Mouse (Mus musculus): ENCODE data around the gene Spns2.

The Spns2 gene

DNA sequence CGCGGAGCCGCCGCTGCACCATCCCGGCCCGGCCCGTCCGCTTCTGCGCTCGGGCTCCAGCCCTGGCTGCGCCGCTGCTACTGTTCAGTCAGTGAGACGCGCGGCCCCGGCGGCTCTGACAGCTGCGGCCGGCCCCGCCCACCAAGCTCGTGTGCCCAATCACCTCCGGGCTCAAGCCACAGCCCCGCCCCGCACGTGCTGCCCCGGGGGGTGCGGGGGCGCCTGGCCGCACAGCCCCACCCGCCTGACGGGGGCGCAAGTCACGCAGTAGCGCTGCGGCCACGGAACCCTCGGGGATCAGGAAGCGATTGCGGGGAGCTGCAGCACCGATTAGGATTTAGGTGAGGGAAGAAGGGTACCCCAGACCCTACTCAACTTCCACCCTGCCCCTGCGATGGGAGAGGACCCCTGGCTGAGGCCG is at the start of gene Spns2:
Gene Spns2 (minus strand): TSS at position 24 of the 421 bp plus-strand sequence.
- DNase-seq, result peak; percentile 72 to 82

DNA sequence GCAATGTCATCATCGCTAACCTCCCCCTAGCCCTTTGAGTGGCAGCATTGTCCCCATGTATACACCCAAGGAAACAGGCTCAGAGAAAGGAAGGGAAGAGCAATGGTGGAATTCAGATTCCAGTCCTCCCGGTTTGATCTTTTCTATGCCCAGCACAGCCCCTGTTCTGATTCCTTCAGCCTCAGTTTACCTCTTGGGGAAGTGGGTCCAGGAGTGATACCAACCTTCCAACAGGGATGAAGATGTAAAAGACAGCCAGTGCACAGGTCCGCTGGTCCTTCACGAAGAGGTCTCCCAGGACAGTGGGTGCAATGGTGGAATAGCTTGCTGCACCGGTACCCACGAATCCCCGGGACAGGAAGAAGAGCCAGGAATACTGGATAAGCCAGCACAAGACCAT is 49.1 kb upstream of the Spns2 start:
- DNase-seq, result no peak

DNA sequence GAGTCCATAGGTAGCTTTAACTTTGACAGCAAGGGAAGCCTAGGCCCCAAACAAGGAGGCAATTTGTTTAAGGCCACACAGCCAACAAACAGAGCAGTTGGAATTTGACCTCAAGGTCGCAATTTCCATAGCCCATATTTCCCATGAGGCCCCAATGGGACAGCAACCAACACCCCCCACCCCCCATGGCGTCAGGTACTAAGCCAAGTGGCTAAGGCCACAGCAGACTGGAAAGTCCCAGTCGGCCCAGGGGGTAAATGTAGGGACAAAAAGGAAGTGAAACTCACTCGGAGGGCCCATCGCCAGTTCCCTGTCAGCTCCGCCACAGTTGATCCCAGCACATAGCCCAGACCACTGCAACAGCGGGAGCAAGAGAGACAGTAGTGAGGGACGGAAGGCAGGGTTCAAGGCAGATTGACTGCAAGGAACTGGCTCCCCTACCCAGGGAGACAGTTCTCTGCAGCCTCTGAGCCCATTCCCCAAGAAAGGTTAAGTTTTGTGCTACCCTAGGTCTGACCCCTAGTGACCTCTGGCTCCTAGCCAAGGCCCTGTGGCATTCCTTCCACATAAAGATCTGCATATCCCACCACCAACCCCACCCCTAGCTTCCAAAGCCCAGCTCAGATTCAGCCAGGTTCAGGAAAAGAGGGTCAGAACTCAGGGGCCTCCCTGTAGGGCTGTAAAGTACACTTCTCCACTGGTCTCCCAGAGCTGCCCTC is 48.5 kb upstream of the Spns2 start:
- DNase-seq, result no peak

GRCm38 (mm10) chr11:72537503-72537902 is 47.8 kb upstream of the Spns2 start:
- no peak for DNase-seq

DNA sequence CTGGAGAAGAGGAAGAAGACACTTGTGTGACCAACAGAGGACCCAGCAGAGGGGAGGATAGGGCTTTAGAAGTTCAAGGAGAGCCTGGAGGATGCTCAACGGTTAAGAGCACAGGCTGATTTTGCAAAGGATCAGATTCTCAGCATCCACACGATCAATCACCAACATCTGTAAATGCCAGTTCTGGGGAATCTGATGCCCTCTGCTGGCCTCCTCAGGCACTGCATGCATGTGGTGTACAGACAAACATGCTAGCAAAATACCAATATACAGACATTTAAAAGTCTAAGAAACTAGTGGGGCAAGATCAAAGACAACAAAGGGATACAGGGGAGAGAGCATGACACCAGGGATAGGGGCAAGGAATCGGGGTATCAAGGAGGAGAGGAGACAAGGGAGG is 45.8 kb upstream of the Spns2 start:
- no peak for DNase-seq

DNA sequence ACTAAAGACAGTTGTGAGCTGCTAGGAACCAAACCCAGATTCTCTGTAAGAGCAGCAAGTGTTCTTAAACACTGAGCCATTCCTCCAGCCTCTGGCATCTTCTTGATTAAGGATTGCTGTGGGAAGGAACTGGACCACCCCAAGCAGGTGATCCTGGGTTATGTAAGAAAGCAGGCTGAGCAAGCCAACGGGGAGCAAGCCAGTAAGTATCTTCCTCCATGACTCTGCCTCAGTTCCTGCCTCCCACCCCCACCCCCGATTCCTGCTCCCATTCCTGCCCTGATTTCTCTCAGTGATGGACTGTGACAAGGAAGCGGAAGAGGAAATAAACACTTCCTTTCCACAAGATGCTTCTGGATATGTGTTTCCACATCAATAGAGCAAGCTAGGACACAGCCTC is 43.2 kb upstream of the Spns2 start:
- DNase-seq, result no peak

DNA sequence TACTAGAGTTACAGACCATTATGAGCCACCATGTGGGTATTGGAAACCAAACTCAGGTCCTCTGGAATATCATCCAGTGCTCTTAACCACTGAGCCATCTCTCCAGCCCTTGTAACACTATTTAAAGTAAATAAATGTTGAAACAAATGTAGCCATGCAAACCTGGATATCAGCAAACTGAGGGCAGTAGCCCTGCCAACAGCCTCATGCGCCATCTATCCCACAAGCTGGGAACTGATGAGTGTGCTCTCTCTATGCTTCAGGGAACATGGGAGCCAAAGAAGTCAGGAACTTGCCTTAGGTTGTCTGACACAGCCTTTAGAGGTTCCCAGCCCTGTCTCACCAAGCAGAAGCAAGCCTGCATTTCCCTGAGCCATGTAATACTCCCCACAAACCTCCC is 41.9 kb upstream of the Spns2 start:
- no peak for DNase-seq

DNA sequence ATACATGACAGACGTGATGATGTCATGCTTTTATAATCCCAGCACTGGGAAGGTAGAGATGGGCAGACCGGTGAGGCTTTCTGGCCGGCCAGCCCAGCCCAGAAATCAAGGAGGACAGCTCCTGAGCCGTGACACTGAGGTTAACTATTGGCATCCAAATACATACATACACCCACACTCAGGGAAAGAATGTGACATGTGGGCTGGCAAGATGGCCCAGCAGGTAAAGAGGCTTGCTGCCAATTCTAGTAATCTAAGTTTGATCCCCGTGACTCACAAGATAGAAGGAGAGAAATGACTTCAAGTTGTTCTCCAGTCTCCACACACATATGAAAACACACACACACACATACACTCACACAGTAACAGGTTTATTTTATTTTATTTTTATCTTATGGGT is 41.4 kb upstream of the Spns2 start:
- no peak for DNase-seq

DNA sequence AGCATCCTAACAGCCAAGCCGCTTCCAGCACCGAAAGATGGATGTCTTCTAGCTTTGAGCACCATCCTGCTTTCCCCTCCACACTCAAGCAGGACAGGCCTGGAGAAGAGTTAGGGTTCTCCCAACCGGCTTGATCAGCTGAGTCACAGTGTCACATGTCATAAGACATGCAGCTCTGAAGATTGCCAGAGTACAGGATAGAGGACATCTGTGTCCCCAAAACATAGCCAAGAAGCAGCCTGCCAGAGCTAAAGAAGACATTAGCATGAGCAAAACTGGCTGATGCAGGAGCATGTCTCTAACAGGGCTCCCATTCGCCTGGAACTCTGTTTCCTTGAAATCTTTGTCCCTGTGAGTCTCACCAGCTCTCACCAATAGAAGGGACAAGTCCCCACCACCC is 36.5 kb upstream of the Spns2 start:
- DNase-seq, result no peak

GRCm38 (mm10) chr11:72523711-72524110 is 34.0 kb upstream of the Spns2 start:
- no peak for DNase-seq

GRCm38 (mm10) chr11:72522616-72523041 is 32.9 kb upstream of the Spns2 start:
- DNase-seq, result peak; percentile 45 to 49

- DNase-seq, result no peak
Observed at GRCm38 (mm10) chr11:72521598-72522541, 32.2 kb upstream of the Spns2 start.

GRCm38 (mm10) chr11:72519895-72520294 is 30.2 kb upstream of the Spns2 start:
- DNase-seq, result no peak

GRCm38 (mm10) chr11:72519189-72519588 is 29.5 kb upstream of the Spns2 start:
- DNase-seq, result no peak

GRCm38 (mm10) chr11:72518449-72518848 is 28.7 kb upstream of the Spns2 start:
- no peak for DNase-seq

DNA sequence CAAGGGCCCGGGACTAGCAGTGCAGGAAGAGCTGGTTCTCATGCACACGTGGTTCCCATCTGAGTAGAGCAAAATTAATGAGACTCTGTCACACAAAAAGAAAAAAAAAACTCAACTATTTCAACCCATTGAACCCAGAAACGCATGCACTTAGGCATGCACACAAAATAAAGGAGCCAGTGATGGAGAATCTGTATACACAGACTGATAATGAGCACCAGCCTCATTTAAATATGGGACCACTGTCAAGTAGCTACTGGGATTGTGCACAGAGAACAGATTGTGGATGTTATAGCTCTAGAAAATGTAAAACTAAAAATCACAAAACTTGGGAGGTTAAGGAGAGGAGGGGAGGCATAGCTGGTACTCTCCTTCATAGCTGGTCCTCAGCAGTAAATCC is 25.3 kb upstream of the Spns2 start:
- no peak for DNase-seq

DNA sequence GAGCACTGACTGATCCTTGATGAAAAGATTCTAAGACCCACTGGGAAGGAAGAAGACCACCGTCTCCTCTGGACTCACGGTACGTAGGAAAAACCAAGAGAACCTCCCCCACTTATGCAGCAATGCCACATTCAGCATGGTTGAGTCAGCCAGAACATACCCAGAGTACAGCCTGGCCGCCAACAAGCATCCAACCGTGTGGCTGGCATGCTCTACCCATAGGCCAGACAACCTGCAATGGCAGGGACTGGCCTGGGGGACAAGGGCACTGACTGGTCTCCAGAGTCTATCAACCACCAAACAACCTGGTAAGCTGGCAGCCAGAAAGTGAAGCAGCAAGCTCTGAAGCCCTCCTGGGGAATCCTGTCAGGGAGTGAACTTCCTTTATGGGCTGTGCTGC is 18.9 kb upstream of the Spns2 start:
- DNase-seq, result no peak

GRCm38 (mm10) chr11:72507651-72508050 is 17.9 kb upstream of the Spns2 start:
- no peak for DNase-seq

DNA sequence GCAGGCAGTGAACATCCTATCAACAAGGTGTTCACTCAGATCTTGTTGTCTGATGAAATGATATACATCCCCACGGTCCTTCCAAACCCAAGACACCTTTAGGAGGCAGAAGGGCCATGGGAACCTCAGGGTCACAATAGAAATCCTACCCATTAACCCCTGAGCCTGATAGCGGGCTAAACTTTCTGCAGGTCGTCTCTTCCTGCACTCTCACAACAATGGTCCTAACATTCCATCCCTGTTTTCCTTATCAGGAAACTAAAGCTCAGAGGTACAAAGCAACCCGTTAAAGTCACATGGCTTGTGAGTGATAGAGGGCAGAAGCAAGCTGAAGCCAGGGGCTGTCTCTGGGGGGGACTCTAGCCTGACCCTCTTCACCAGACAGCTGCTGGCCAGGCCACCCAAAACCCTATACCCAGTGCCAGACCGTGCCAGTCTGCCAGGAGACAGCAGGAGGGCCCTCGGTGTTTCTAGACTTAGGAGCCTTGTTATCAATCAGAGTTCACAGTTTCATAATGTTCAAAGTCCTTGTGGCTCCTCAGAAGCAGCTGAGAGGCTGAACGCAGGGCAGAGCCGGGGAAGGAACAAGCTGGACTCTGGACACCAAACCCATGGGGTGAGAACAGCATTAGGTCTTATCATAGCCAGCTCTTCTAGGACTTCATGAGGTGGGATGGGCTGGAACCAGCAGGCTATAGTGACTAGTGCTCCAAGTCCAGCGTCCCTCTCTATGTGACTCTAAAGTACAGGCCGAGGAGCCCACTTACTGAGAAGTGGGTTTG is 14.5 kb upstream of the Spns2 start:
- DNase-seq, result no peak

DNA sequence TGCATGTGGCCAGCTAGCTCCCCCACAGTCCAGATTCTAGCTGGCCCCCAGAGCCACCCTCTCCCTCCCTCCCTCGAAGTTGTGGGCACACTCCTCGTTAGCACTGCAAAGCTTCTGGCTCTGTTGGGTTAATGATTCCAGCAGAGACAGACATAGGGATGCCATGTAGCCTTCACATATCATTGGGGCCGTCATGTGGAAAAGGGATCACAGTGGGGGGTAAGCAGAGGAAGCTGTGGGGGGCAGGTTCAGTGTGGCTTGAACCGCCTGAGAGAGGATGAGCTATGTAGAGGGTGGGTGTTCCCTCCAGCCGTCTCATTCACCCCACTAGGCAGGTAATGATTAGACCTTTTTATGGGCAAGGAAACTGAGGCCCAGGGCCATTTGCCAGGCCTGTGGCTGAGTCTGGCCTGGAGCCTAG is 13.8 kb upstream of the Spns2 start:
- no peak for DNase-seq

- no peak for DNase-seq
Observed at GRCm38 (mm10) chr11:72502236-72502635, 12.5 kb upstream of the Spns2 start.

DNA sequence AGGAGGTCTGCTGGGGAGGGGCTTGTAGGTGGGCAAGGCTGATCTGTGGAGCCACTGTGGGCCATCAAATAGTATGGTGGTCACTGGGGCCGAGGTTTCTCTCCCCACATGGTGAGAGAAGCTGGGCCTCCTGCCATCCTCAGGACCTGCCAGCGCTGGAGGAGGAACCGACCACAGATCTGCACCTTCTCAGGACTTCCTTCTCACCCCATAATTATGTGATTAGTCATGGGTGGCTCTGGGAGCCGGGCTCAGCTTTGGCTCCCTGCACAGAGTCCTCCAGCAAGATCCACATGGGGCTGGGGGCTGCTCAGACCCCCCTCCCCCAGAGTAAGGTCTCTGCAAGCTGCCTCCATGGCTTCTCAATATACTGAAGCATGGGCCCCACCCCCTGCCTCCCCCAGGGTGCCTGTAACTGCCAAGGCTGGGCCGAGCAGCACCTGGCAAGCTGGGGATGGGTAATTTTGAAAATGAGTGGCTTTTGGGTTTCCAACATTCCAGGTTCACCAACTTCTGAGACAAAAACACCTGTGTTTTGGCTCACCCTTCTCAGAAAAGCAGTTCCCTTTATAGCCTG is 11.8 kb upstream of the Spns2 start:
- DNase-seq, result no peak

DNA sequence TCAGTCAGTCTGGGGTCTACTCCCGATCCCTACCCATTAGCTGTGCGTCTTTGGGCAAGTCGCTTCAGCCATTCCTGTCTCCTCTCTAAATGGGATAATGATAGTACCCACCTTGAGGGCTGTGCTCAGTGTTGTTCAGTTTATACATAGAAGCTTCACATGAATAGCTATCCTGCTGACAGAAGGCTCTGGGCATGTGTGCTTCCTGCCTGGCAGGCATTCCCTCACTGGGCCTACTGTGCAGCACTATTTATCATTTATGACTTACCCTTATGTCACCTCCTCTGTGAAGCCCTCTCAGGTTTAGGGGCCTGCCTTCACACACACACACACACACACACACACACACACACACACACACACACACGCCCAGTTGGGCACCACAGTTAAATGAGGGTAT is 10.4 kb upstream of the Spns2 start:
- DNase-seq, result no peak
